Mouse (Mus musculus) central nervous system, embryonic 11.5 days (tissue): ENCODE measurements around the gene Abcb5. TPM values are rescaled to one million over a fixed set of nuclear protein-coding genes. Genes with fewer than 3 reads are reported as not detected.

ENCODE experiments used
- polyA plus RNA-seq: library from polyadenylated mRNA; depleted of rRNA; stranded (reverse); fragments of >200 nt; gene quantifications from 2 replicates; pipeline ENCODE4 v1.2.3, GENCODE M21; 2012; rRNA removed

Abcb5 gene
- 0.01 TPM in 1 of 2 replicates, not detected in the other for polyA plus RNA-seq

DNA sequence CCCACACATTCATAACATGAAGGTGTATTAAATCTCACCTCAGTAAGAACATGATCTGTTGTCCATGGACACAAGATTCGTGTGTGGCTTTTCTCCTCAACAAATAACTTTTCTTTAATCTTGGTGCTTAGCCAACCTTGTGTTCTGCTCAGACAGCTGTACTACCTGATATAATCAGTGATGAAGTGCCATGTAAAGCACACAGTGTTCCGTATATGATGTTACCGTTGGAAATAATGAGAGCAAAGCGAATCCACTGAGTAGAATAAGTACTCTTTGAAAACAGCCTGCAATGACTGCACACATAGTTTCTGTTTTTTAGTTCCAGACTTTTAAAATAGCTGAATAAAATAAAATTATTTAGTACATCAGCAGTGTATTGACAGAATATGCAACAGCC is at the start of gene Abcb5:
TSS of gene Abcb5 (minus strand) at position 101 of the 400 bp plus-strand sequence.

DNA sequence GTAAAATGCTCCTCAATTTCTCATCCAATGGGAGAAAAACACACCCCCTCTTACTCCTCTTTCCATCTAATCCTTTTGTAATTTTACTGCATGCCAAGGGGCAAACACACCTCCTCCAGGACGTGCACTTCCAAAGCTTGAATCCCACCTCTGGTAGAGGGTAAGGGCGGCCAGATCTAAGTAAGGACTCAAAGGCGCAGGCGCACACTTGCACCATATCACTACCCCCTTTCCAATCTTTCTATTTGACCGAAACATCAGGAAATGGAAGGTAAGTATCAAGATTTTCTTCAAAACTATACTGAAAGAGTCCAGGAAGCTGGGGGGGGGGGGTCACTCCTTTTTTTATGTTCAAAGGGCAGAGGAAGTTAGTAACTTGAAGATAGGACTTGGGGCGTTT is 120.0 kb downstream of the Abcb5 start, which contains the start of gene Sp8:
TSS of gene Sp8 (plus strand) at position 109 of the 400 bp plus-strand sequence.

Other genes with a start within 250 kb of the Abcb5 start
- 5.9 and 6.7 TPM in 2 replicates for gene Sp8, start 120.1 kb downstream of the Abcb5 start, polyA plus RNA-seq